Mouse (Mus musculus): Measurements from ENCODE around the gene St14.
"Not testable (repeated sequence)": the region's sequence is repeated elsewhere in the genome, so short reads cannot be mapped to it uniquely, and the experiment has no call there.

The St14 gene

GRCm38 (mm10) chr9:31082771-31083170 lies 48.9 kb downstream of the St14 start:
- DNase-seq, result no peak

- peak; percentile 42 to 74 for DNase-seq
These were observed 49.5 kb downstream of the St14 start for GRCm38 (mm10) chr9:31082054-31082666.

GRCm38 (mm10) chr9:31080726-31081125 lies 50.9 kb downstream of the St14 start:
- DNase-seq, result no peak

GRCm38 (mm10) chr9:31074836-31075235 lies 56.8 kb downstream of the St14 start:
- no peak for DNase-seq

GRCm38 (mm10) chr9:31073797-31074196 lies 57.9 kb downstream of the St14 start:
- DNase-seq, result no peak

GRCm38 (mm10) chr9:31072256-31072655 lies 59.4 kb downstream of the St14 start:
- no peak for DNase-seq

GRCm38 (mm10) chr9:31070706-31071105 lies 60.9 kb downstream of the St14 start:
- DNase-seq, result no peak

GRCm38 (mm10) chr9:31058723-31059122 lies 72.9 kb downstream of the St14 start:
- no peak for DNase-seq

- DNase-seq, result not testable (repeated sequence)
These were observed 80.1 kb downstream of the St14 start for GRCm38 (mm10) chr9:31051509-31051908.

- no peak for DNase-seq
These were observed 81.4 kb downstream of the St14 start for GRCm38 (mm10) chr9:31050208-31050607.

All from kidney, adult 8-10 months (tissue).